Mouse (Mus musculus): ENCODE results near the gene Lmln. TPM values are rescaled to one million over a fixed set of nuclear protein-coding genes. Genes with fewer than 3 reads are reported as not detected.

The Lmln gene
- total and polyA plus RNA-seq, 3 experiments = 1.5 to 3.2 (median 2.6) TPM

- TF ChIP-seq ZMIZ1 (IDR thresholded peaks at IDR 0.05; ENCODE audit: low read depth, low read length) = no peak
- TF ChIP-seq E2F4 (IDR thresholded peaks at IDR 0.05; ENCODE audit: insufficient replicate concordance, low read depth, low read length) = no peak
- peak; percentile 74 for TF ChIP-seq ZC3H11A (IDR thresholded peaks at IDR 0.05; ENCODE audit: low read depth, low read length)
- no peak for TF ChIP-seq MAFK (IDR thresholded peaks at IDR 0.05; ENCODE audit: insufficient replicate concordance, low read length)
- TF ChIP-seq CHD2 (IDR thresholded peaks at IDR 0.05; ENCODE audit: low read length) = no peak
- 0 out of 2 replicates have a peak, but pooled peaks have one; percentile 13 for TF ChIP-seq JUND (conservative IDR thresholded peaks at IDR 0.05; ENCODE audit: low read depth, low read length)
- peak; percentile 71; the same call in 1 of the 2 replicates for TF ChIP-seq NELFE (IDR thresholded peaks at IDR 0.05; ENCODE audit: low read depth, low read length)
- no peak for TF ChIP-seq USF2 (conservative IDR thresholded peaks at IDR 0.05; ENCODE audit: low read depth, low read length)
- TF ChIP-seq MAX (IDR thresholded peaks at IDR 0.05; ENCODE audit: low read length) = no peak; the same call in 1 of the 2 replicates
- TF ChIP-seq CTCF (conservative IDR thresholded peaks at IDR 0.05 in 1 of 2, IDR thresholded peaks at IDR 0.05 in 1 of 2; ENCODE audit: low read depth in 2 of 2, low read length in 2 of 2) = peak; percentile 99
Measured at GRCm38 (mm10) chr16:33023750-33024149, 38.6 kb upstream of the Lmln start (continued).

GRCm38 (mm10) chr16:33024456-33025104 lies 37.7 kb upstream of the Lmln start:
- no peak overlapping the region for H3K4me3 ChIP-seq (replicated peaks in 1 of 3; ENCODE audit: low read depth in 2 of 3, low read length in 2 of 3, poor library complexity in 1 of 3)
- H3K9ac ChIP-seq (ENCODE audit: insufficient read depth, low read depth) = no peak overlapping the region
- dilution Hi-C loops (cut with MboI; ENCODE audit: extremely low pct_ligation_motif_present, extremely low pct_unique_long_range_greater_than_20kb, low sequenced_read_pairs) = no loop called here
- H3K4me1 ChIP-seq (ENCODE audit: control insufficient read depth in 1 of 2, insufficient read depth in 2 of 2) = peaks cover 3 to 6% of the 10 kb centered on the region in 2 experiments; a peak in 2 of 4 replicates
- TF ChIP-seq SIN3A (IDR thresholded peaks at IDR 0.05; ENCODE audit: low read length) (0 out of 2 replicates have a peak, but pooled peaks have one; percentile 16), EP300 (IDR thresholded peaks at IDR 0.05; ENCODE audit: low read length) (no peak)
- H3K79me2 ChIP-seq (replicated peaks; ENCODE audit: control insufficient read depth, extremely low read depth, insufficient read depth, poor library complexity, severe bottlenecking) = no peaks in the 10 kb centered on the region
- no peak for DNase-seq (ENCODE audit: extremely low read depth)
- peaks cover 0 to 45% of the 10 kb centered on the region in 2 experiments for H3K36me3 ChIP-seq (replicated peaks in 1 of 2; ENCODE audit: control insufficient read depth in 1 of 2, insufficient read depth in 1 of 2, low read length in 1 of 2)
- no peak overlapping the region for H3K4me2 ChIP-seq (ENCODE audit: insufficient read depth, low read depth, poor library complexity, severe bottlenecking)
- no peaks in the 10 kb centered on the region for H3K9me3 ChIP-seq (replicated peaks; ENCODE audit: low read length)
- H3K27ac ChIP-seq (ENCODE audit: insufficient read depth, low read depth) = no peak overlapping the region
- H3K27me3 ChIP-seq (replicated peaks) = no peaks in the 10 kb centered on the region
- in situ Hi-C loops (cut with MboI; ENCODE audit: low pct_ligation_motif_present, low pct_unique_long_range_greater_than_20kb, low sequenced_read_pairs) = loop anchor here (5.0 kb wide), 2 partner anchors 128 to 212 kb away; partner anchors contain the start of gene Smbd1

- in situ Hi-C loops (cut with MboI; ENCODE audit: low pct_ligation_motif_present, low pct_unique_long_range_greater_than_20kb, low sequenced_read_pairs) (no loop called here), dilution Hi-C loops (cut with MboI; ENCODE audit: extremely low pct_ligation_motif_present, extremely low pct_unique_long_range_greater_than_20kb, low sequenced_read_pairs) (no loop called here)
- Histone ChIP-seq H3K9me3 (replicated peaks; ENCODE audit: low read length) (no peaks in the 10 kb centered on the region), H3K36me3 (replicated peaks in 1 of 2; ENCODE audit: control insufficient read depth in 1 of 2, insufficient read depth in 1 of 2, low read length in 1 of 2) (peaks cover 0 to 44% of the 10 kb centered on the region in 2 experiments), H3K4me3 (replicated peaks in 1 of 3; ENCODE audit: low read depth in 2 of 3, low read length in 2 of 3, poor library complexity in 1 of 3) (no peak overlapping the region), H3K27me3 (replicated peaks) (no peaks in the 10 kb centered on the region), H3K9ac (ENCODE audit: insufficient read depth, low read depth) (no peak overlapping the region), H3K4me1 (ENCODE audit: control insufficient read depth in 1 of 2, insufficient read depth in 2 of 2) (peaks cover 3 to 6% of the 10 kb centered on the region in 2 experiments; a peak in 2 of 4 replicates), H3K27ac (ENCODE audit: insufficient read depth, low read depth) (no peak overlapping the region), H3K79me2 (replicated peaks; ENCODE audit: control insufficient read depth, extremely low read depth, insufficient read depth, poor library complexity, severe bottlenecking) (no peaks in the 10 kb centered on the region), H3K4me2 (ENCODE audit: insufficient read depth, low read depth, poor library complexity, severe bottlenecking) (no peak overlapping the region)
- DNase-seq (ENCODE audit: extremely low read depth) = no peak
- TF ChIP-seq USF1 (IDR thresholded peaks at IDR 0.05; ENCODE audit: low read depth, low read length) = no peak
- TF ChIP-seq KAT2A (IDR thresholded peaks at IDR 0.05; ENCODE audit: insufficient replicate concordance, low read length) = no peak
- no peak for TF ChIP-seq MYC (IDR thresholded peaks at IDR 0.05; ENCODE audit: low read depth, low read length)
- TF ChIP-seq ZC3H11A (IDR thresholded peaks at IDR 0.05; ENCODE audit: low read depth, low read length) = no peak
- no peak for TF ChIP-seq UBTF (IDR thresholded peaks at IDR 0.05; ENCODE audit: low read depth, low read length)
- no peak for TF ChIP-seq MXI1 (IDR thresholded peaks at IDR 0.05; ENCODE audit: low read depth, low read length)
- no peak for TF ChIP-seq MAZ (IDR thresholded peaks at IDR 0.05; ENCODE audit: low read depth, low read length)
- TF ChIP-seq RAD21 (IDR thresholded peaks at IDR 0.05; ENCODE audit: low read depth, low read length) = no peak
- no peak for TF ChIP-seq MEF2A (IDR thresholded peaks at IDR 0.05; ENCODE audit: borderline replicate concordance, low read depth, low read length)
Measured at GRCm38 (mm10) chr16:33026357-33026756, 36.0 kb upstream of the Lmln start.
